Mouse (Mus musculus) stomach, postnatal 0 days (tissue): ENCODE measurements around the gene Vps45. TPM values are rescaled to one million over a fixed set of nuclear protein-coding genes. Genes with fewer than 3 reads are reported as not detected.

Experiments used
- ATAC-seq: fragments of 200-750 bp; cut with Nextera tagmentation; 2 replicates; pipeline ENCODE4 v1.8.0; 2017; ENCODE audit not compliant: low FRiP score, low TSS enrichment
- DNase-seq: peaks from one replicate; pipeline ENCODE4 v3.0.0-alpha.2; 2016; ENCODE audit warnings: low spot score
- H3K27ac ChIP-seq: fragments of 300-500 bp; sonication (generic); replicated peaks from 2 replicates; pipeline ENCODE4 v1.5.1; 2014; ENCODE audit warnings: mild to moderate bottlenecking, control low read depth
- H3K27me3 ChIP-seq: fragments of 300-500 bp; sonication (generic); 2 replicates; pipeline ENCODE4 v1.6.1; 2014; ENCODE audit warnings: low read length; ENCODE audit not compliant: control insufficient read depth, insufficient read depth
- H3K36me3 ChIP-seq: fragments of 300-500 bp; sonication (generic); 2 replicates; pipeline ENCODE4 v1.6.1; 2014; ENCODE audit warnings: low read length, mixed read lengths; ENCODE audit not compliant: control insufficient read depth, insufficient read depth
- H3K4me1 ChIP-seq: fragments of 300-500 bp; sonication (generic); replicated peaks from 2 replicates; pipeline ENCODE4 v1.6.1; 2014; ENCODE audit warnings: antibody characterized with exemption; ENCODE audit not compliant: control insufficient read depth, insufficient read depth
- H3K4me2 ChIP-seq: fragments of 300-500 bp; sonication (generic); replicated peaks from 2 replicates; pipeline ENCODE4 v1.6.1; 2014; ENCODE audit warnings: low read depth, mild to moderate bottlenecking, control low read depth, moderate library complexity
- H3K4me3 ChIP-seq: fragments of 300-500 bp; sonication (generic); 2 replicates; pipeline ENCODE4 v1.5.1; 2014; ENCODE audit warnings: low read depth, low read length, control low read depth
- H3K9ac ChIP-seq: fragments of 300-500 bp; sonication (generic); 2 replicates; pipeline ENCODE4 v1.6.1; 2014; ENCODE audit warnings: mild to moderate bottlenecking, low read length, control low read depth, mixed read lengths
- H3K9me3 ChIP-seq: fragments of 300-500 bp; sonication (generic); 2 replicates; pipeline ENCODE4 v1.6.1; 2016; ENCODE audit warnings: low read length; ENCODE audit not compliant: control insufficient read depth
- CTCF ChIP-seq: IDR thresholded peaks from 2 replicates; pipeline ENCODE4 v1.5.1; 2016; ENCODE audit warnings: antibody characterized with exemption, low read depth, mild to moderate bottlenecking, moderate library complexity
- EP300 ChIP-seq: optimal IDR thresholded peaks from 2 replicates; pipeline ENCODE3; 2016; ENCODE audit warnings: antibody characterized with exemption
- WGBS: fragments of 180-500 bp; shearing (Covaris S2); extraction: QIAGEN DNeasy Blood & Tissue Kit; methylation state at CpG from one replicate; pipeline ENCODE4 v1.1.7; 2014; 5-methylcytosine and 5-hydroxymethylcytosine counted together
- polyA plus RNA-seq: library from polyadenylated mRNA; unstranded; fragments of >200 nt; fragmentation: Nextera tagmentation; extraction: Ambion mirVana; gene quantifications from 2 replicates; pipeline ENCODE4 v1.2.1, GENCODE M21; 2015

Gene Vps45
- polyA plus RNA-seq, 1 experiment from 2014 or later = 28.0 TPM

- ATAC-seq = no peak
- no peak for DNase-seq
- H3K4me1 ChIP-seq = peaks cover 4% of the 10 kb centered on the region
- no peaks in the 10 kb centered on the region for H3K9me3 ChIP-seq
- H3K9ac ChIP-seq = peak overlapping the region; percentile 52; the same call in 1 of the 2 replicates
- no peaks in the 10 kb centered on the region for H3K27me3 ChIP-seq
- peaks cover 17% of the 10 kb centered on the region for H3K36me3 ChIP-seq
- H3K4me2 ChIP-seq = peak overlapping the region; percentile 80
- TF ChIP-seq CTCF (no peak), EP300 (no peak)
- WGBS = 36% methylated on average over 5 of the region's 5 CpGs
- peak overlapping the region; percentile 96 for H3K27ac ChIP-seq
- peak overlapping the region; percentile 66; the same call in 1 of the 2 replicates for H3K4me3 ChIP-seq
These were observed 65.2 kb downstream of the Vps45 start for GRCm38 (mm10) chr3:95992990-95993603.

GRCm38 (mm10) chr3:95990413-95990941 is 67.8 kb downstream of the Vps45 start:
- Histone ChIP-seq H3K9me3 (no peaks in the 10 kb centered on the region), H3K27ac (no peak overlapping the region; the same call in 1 of the 2 replicates), H3K27me3 (no peaks in the 10 kb centered on the region), H3K4me1 (peaks cover 9% of the 10 kb centered on the region; the same call in 1 of the 2 replicates), H3K4me2 (no peak overlapping the region), H3K4me3 (no peak overlapping the region), H3K36me3 (peaks cover 17% of the 10 kb centered on the region), H3K9ac (no peak overlapping the region)
- WGBS = 65% methylated on average over 12 of the region's 12 CpGs
- ATAC-seq = 0 out of 2 replicates have a peak, but pooled peaks have one; percentile 7
- no peak for DNase-seq
- TF ChIP-seq EP300 = no peak
- TF ChIP-seq CTCF = no peak

GRCm38 (mm10) chr3:95988969-95989368 is 69.3 kb downstream of the Vps45 start:
- Histone ChIP-seq H3K9ac (no peak overlapping the region), H3K27ac (peak overlapping the region; percentile 53; the same call in 1 of the 2 replicates), H3K4me1 (peaks cover 9% of the 10 kb centered on the region; the same call in 1 of the 2 replicates), H3K4me2 (no peak overlapping the region), H3K4me3 (no peak overlapping the region), H3K9me3 (no peaks in the 10 kb centered on the region), H3K27me3 (no peaks in the 10 kb centered on the region), H3K36me3 (peaks cover 17% of the 10 kb centered on the region)
- TF ChIP-seq CTCF (no peak), EP300 (no peak)
- WGBS = 41% methylated on average over 10 of the region's 10 CpGs
- DNase-seq = no peak
- ATAC-seq = no peak

GRCm38 (mm10) chr3:95988138-95988537 is 70.1 kb downstream of the Vps45 start:
- H3K27me3 ChIP-seq = no peaks in the 10 kb centered on the region
- no peaks in the 10 kb centered on the region for H3K9me3 ChIP-seq
- H3K9ac ChIP-seq = no peak overlapping the region
- no peak for ATAC-seq
- WGBS = 100% methylated on average over 1 of the region's 1 CpGs
- H3K27ac ChIP-seq = no peak overlapping the region
- peaks cover 9% of the 10 kb centered on the region; the same call in 1 of the 2 replicates for H3K4me1 ChIP-seq
- H3K4me3 ChIP-seq = no peak overlapping the region
- no peak for DNase-seq
- H3K4me2 ChIP-seq = no peak overlapping the region
- TF ChIP-seq CTCF (no peak), EP300 (no peak)
- H3K36me3 ChIP-seq = peaks cover 17% of the 10 kb centered on the region

GRCm38 (mm10) chr3:95987386-95988110 is 70.7 kb downstream of the Vps45 start:
- H3K9me3 ChIP-seq = no peaks in the 10 kb centered on the region
- H3K27me3 ChIP-seq = no peaks in the 10 kb centered on the region
- ATAC-seq (no peak), DNase-seq (no peak)
- H3K36me3 ChIP-seq = peaks cover 17% of the 10 kb centered on the region
- peaks cover 9% of the 10 kb centered on the region; the same call in 1 of the 2 replicates for H3K4me1 ChIP-seq
- no peak overlapping the region for H3K4me3 ChIP-seq
- TF ChIP-seq CTCF (no peak), EP300 (no peak)
- H3K27ac ChIP-seq = 0 out of 2 replicates have a peak overlapping the region, but pooled peaks have one; percentile 18
- H3K9ac ChIP-seq = no peak overlapping the region
- no peak overlapping the region for H3K4me2 ChIP-seq
- WGBS = 80% methylated on average over 6 of the region's 6 CpGs
